Mouse (Mus musculus): ENCODE data around the gene Cdk10.
"Not testable (repeated sequence)": the region's sequence is repeated elsewhere in the genome, so short reads cannot be mapped to it uniquely, and the experiment has no call there.

Cdk10 gene

GRCm38 (mm10) chr8:123224278-123225266 lies at the start of gene Cdk10:
Cdk10 (plus strand) TSS chr8:123224842.
- DNase-seq (ENCODE audit: low read depth), result peak; percentile 92

- no peak for DNase-seq (ENCODE audit: low read depth)
Observed at GRCm38 (mm10) chr8:123181391-123181790, 43.3 kb upstream of the Cdk10 start.

- DNase-seq (ENCODE audit: low read depth), result no peak
Observed at GRCm38 (mm10) chr8:123185566-123186409, 38.9 kb upstream of the Cdk10 start, which contains the start of gene Dpep1. Dpep1 (plus strand) TSS chr8:123186242.

GRCm38 (mm10) chr8:123188006-123188405 lies 36.6 kb upstream of the Cdk10 start:
- DNase-seq (ENCODE audit: low read depth), result no peak

GRCm38 (mm10) chr8:123188841-123189240 lies 35.8 kb upstream of the Cdk10 start:
- no peak for DNase-seq (ENCODE audit: low read depth)

GRCm38 (mm10) chr8:123190678-123191077 lies 34.0 kb upstream of the Cdk10 start:
- peak; percentile 62 for DNase-seq (ENCODE audit: low read depth)

GRCm38 (mm10) chr8:123191908-123192307 lies 32.7 kb upstream of the Cdk10 start:
- no peak for DNase-seq (ENCODE audit: low read depth)

GRCm38 (mm10) chr8:123193771-123194170 lies 30.9 kb upstream of the Cdk10 start:
- DNase-seq (ENCODE audit: low read depth), result no peak

GRCm38 (mm10) chr8:123197016-123197415 lies 27.6 kb upstream of the Cdk10 start:
- DNase-seq (ENCODE audit: low read depth), result peak; percentile 28

GRCm38 (mm10) chr8:123199864-123200263 lies 24.8 kb upstream of the Cdk10 start:
- DNase-seq (ENCODE audit: low read depth), result no peak

- DNase-seq (ENCODE audit: low read depth), result peak; percentile 73
Observed at GRCm38 (mm10) chr8:123202288-123202687, 22.4 kb upstream of the Cdk10 start.

GRCm38 (mm10) chr8:123203571-123203970 lies 21.1 kb upstream of the Cdk10 start:
- no peak for DNase-seq (ENCODE audit: low read depth)

GRCm38 (mm10) chr8:123211876-123212275 lies 12.8 kb upstream of the Cdk10 start:
- no peak for DNase-seq (ENCODE audit: low read depth)

GRCm38 (mm10) chr8:123212321-123213117 lies 12.1 kb upstream of the Cdk10 start, which contains the start of the genes Chmp1a and Spata33:
Chmp1a (minus strand) TSS chr8:123212763.
Spata33 (plus strand) TSS chr8:123212832.
- DNase-seq (ENCODE audit: low read depth), result peak; percentile 83

- no peak for DNase-seq (ENCODE audit: low read depth)
Observed at GRCm38 (mm10) chr8:123213118-123213772, 11.4 kb upstream of the Cdk10 start.

GRCm38 (mm10) chr8:123215430-123215829 lies 9.2 kb upstream of the Cdk10 start:
- DNase-seq (ENCODE audit: low read depth), result no peak

GRCm38 (mm10) chr8:123220917-123221316 lies 3.7 kb upstream of the Cdk10 start:
- DNase-seq (ENCODE audit: low read depth), result no peak

GRCm38 (mm10) chr8:123228416-123228815 lies 3.8 kb downstream of the Cdk10 start:
- no peak for DNase-seq (ENCODE audit: low read depth)

- not testable (repeated sequence) for DNase-seq (ENCODE audit: low read depth)
Observed at GRCm38 (mm10) chr8:123230326-123230725, 5.7 kb downstream of the Cdk10 start.

- no peak for DNase-seq (ENCODE audit: low read depth)
Observed at GRCm38 (mm10) chr8:123231742-123232141, 7.1 kb downstream of the Cdk10 start.

GRCm38 (mm10) chr8:123232553-123232952 lies 7.9 kb downstream of the Cdk10 start:
- DNase-seq (ENCODE audit: low read depth), result no peak
